Mouse (Mus musculus) kidney, adult 18-20 months (tissue): Measurements from ENCODE around the gene Fam172a.
"Not testable (repeated sequence)": the region's sequence is repeated elsewhere in the genome, so short reads cannot be mapped to it uniquely, and the experiment has no call there.

Experiments
- DNase-seq: peaks from one replicate; pipeline ENCODE4 v3.0.0; 2021

Fam172a gene

DNA sequence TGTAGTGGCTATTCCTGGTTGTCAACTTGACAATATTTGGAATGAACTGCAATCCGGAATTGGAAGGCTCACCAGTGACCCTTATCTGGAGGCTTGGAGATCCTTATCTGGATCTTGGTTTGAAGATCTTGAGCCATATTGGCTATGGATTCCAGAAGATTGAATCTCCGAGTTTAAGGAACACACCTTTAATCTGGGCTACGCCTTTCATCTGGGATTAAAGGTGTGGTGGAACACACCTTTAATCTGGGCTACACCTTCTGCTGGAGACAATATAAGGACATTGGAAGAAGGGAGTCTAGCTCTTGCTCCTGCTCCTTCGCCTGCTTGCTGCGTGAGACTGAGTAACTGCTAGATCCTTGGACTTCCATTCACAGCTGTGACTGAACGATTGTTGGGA is at the start of gene Fam172a:
TSS of gene Fam172a (plus strand) at position 301 of the 400 bp plus-strand sequence.
- not testable (repeated sequence) for DNase-seq

GRCm38 (mm10) chr13:77688651-77689050 is 13.2 kb upstream of the Fam172a start:
- no peak for DNase-seq

- peak; percentile 94 for DNase-seq
Measured at GRCm38 (mm10) chr13:77708514-77709013, 6.7 kb downstream of the Fam172a start.

DNA sequence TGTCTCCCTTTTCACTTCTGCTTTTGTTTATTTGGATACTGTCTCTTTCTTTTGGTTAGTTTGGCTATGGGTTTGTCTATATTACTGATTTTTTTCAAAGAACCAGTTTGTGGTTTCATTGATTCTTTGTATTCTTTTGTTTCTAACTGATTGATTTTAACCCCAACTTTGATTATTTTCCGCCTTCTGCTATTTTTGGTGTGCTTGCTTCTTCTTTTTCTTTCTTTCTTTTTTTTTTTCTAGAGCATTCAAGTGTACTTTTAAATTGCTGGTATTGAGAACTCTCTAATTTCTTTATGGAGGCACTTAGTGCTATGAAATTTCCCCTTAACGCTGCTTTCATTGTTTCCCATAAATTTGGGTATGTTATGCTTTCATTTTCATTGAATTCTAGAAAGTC is 15.7 kb downstream of the Fam172a start:
- DNase-seq, result no peak

DNA sequence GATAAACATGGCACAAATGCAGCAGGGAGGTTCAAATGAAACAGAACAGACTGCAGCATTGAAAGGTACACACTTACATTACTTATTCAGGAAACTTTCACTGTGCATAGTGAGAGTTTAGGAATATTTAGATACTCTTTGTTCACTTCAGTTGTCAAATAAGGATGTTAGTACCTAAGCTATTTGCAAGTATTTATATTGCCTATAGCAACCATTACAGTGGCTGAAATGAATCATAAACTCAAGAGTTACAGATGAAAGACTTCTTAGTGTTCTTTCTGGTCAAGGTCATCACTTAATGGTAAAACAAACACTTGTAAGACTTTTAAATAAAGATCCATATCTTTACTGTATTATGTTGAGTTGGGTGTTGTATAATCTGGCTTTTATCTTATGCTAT is 41.0 kb downstream of the Fam172a start:
- DNase-seq, result no peak

GRCm38 (mm10) chr13:77777606-77778005 is 75.8 kb downstream of the Fam172a start:
- no peak for DNase-seq

DNA sequence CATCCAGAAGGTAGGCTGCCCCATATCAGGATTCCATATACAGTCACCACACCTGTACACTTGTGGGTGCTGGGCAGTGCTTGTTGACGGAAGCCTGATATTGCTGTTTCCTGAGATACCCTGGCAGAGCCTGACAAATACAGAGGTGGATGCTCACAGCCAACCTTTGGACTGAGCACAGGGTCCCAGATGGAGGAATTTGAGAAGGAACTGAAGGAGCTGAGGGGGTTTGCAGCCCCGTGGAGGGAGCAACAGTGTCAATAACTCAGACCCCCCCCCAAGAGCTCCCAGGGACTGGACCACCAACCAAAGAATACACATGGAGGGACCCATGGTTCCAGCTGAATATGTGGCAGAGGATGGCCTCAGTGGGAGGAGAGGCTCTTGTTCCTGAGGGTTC is 105.5 kb downstream of the Fam172a start:
- not testable (repeated sequence) for DNase-seq

GRCm38 (mm10) chr13:77810449-77810848 is 108.6 kb downstream of the Fam172a start:
- DNase-seq, result no peak

GRCm38 (mm10) chr13:77826138-77826537 is 124.3 kb downstream of the Fam172a start:
- no peak for DNase-seq

DNA sequence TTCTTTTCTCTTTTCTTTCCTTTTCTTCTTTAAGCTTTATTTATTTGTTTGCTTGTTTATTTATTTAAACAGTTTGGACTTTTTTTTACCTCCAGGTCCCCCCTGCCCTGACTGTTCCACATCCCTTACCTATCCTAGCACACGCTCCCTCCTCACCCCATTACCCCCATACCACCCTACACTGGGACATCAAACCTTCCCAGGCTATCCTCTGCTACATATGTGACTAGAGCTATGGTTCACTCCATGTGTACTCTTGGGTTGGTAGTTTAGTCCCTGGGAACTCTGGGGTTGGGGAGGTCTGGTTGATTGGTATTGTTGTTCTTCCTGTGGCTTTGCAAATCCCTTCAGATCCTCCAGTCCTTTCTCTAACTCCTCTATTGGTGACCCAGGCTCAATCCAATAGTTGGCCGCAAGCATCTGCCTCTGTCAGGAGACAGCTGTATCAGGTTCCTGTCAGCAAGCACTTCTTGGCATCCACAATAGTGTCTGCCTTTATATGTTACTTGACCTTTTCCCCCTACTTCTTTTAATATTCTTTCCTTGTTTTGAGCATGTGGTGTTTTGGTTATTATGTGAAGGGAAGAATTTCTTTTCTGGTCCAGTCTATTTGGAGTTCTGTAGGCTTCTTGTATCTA is 141.3 kb downstream of the Fam172a start:
- DNase-seq, result no peak

- DNase-seq, result no peak
Measured at GRCm38 (mm10) chr13:77848868-77849267, 147.0 kb downstream of the Fam172a start.

DNA sequence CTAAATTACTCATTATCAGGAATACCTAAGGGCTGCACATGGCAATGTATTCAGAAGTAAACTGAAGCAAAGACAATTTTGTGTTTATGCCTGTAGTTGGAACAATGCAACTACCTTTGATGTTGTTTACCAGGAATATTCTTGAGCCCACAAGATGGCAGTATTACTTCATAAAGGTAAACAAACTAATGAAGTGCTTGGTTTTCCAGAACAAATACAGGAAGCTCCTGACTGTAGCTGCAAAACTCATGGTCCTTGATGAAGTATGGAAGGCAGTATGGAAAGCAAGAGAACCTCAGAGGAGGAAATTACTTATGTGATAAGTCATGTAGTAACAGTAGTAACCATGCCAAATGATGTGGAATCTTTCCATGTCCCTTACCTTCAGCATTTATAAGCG is 163.0 kb downstream of the Fam172a start:
- DNase-seq, result no peak

DNA sequence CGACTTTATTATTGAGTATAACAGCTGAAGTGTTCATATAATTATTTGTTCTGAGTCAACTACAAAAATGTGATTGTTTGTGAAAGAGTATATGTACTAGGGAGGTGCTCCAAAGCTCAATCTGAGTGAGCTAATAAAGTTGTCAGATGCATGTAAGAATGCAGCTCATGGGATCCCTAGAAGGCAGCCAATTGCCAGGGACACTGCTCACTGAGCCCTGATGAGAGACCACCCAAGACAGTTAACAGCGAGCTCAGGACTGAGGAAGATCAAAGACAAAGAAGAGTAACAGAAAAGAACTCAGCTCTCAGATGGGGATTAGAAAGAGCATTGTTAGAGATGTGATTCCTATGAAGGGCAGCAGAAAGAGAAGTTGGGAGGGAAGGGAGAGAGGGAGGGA is 166.5 kb downstream of the Fam172a start:
- no peak for DNase-seq

- no peak for DNase-seq
Measured at GRCm38 (mm10) chr13:77878120-77878519, 176.3 kb downstream of the Fam172a start.

- DNase-seq, result no peak
Measured at GRCm38 (mm10) chr13:77878545-77878944, 176.7 kb downstream of the Fam172a start.

GRCm38 (mm10) chr13:77897619-77898018 is 195.8 kb downstream of the Fam172a start:
- DNase-seq, result no peak

DNA sequence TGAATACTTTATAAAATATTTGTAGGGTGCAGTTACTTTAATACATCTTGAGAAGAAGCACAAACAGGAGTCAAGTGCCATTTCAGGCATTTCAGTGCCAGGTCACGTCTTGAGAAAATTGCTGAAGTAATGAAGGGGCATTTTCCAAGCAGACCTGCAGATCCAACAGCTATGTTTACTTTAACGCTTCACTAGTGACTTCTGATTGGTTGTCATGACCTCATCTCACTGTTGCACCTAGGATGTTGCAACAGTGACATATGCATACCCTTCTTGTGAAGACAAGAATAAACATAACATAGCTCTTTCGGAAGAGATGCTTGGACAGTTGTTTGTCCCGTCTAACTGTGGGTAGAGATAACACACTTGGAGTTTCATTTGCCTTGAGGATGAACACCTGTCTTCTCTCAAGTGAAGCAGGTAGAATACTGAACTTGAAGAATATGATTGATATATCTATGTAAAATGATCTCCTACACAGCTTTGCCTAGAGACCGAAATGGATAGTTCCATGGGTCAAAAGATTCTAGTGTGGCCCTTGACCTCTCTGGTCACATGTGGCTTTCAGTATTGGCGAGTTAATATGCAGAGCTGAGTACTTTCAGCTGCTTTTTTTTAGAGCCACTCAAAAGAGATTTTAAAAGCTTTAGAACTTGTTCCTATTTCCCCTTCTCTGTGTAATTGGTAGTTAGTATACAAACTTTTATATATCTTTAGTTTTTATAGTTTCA is 196.4 kb downstream of the Fam172a start:
- no peak for DNase-seq

DNA sequence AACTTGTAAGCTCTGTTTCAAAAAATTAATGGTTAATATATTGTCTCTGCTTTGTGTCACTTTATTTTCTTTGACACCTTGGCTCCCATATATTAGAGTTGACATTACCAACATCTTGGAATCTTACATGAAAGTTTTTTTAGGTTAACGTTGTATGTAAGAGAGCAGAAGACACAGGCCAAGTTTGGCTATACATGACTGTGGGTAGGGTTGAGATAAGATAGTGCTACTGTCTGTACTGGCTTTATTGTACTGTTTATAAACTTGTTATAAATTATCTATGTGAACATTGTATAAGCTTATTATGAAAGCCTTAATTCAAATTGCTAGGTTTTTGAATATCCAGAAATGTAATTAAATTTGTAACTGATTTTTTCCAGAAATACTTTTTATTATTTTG is 197.9 kb downstream of the Fam172a start:
- no peak for DNase-seq

DNA sequence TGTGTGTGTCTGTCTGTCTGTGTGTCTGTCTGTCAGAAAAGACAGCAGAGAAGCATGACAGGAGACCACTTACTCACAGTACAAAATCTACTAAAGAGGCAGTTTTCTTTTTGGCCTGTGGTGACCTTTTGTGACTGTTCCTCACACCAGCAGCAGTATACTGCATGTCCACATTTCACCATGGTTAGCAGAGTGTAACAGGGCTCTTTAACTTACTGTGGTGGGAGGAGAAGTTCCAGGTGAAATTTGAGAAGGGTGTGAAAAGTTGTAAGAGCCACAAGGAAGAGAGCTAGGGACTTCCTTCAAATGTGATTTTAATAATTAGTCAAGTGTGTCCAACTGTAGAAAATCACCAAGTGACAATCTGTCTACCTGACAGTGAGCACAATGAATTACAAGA is 199.0 kb downstream of the Fam172a start:
- DNase-seq, result no peak

- no peak for DNase-seq
Measured at GRCm38 (mm10) chr13:77909184-77909583, 207.4 kb downstream of the Fam172a start.

- no peak for DNase-seq
Measured at GRCm38 (mm10) chr13:77922834-77923233, 221.0 kb downstream of the Fam172a start.

- DNase-seq, result no peak
Measured at GRCm38 (mm10) chr13:77957611-77958010, 255.8 kb downstream of the Fam172a start.

DNA sequence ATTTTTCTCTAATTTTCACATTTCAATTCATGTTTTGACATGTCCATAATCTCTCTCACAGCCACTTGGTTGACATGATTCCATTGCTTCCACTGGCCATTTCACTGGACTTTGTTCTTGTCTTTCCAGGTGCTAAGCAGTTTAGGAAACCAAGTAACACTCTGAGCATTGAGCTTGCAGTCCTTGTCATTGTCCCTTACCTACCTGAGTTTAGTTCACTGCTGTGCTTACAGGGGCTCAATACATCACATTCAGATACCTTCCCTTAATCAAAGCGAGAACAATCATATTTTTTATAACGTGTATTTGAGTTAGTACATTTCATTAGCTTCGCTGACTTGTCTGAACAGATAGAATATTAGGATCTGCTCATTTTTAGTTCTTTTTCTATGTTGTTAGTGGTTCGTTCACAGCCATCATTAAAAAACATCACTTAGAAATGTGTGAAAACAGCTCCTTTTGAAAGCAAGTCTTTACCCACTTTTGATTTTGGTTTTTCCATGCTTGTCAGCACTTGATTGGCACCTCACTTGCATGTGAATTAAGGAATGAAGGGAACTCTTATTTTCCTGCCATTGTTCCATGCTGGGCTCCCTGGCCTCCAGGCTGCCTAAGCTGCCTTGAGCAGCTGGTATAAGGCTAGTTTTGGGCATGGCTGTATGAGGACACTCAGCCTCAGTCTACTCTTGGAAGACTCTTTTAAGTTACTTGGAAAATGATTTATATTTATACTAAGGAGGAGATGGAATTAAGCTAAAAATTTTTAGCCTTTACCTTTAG is 257.9 kb downstream of the Fam172a start:
- no peak for DNase-seq

GRCm38 (mm10) chr13:77976248-77976647 is 274.4 kb downstream of the Fam172a start:
- DNase-seq, result no peak
